Mouse (Mus musculus): Measurements from ENCODE around the gene Zfp672.

GRCm38 (mm10) chr11:58322824-58323569, 7.1 kb downstream of the Zfp672 start:
- TF ChIP-seq POLR2A (IDR thresholded peaks at IDR 0.05; ENCODE audit: control insufficient read depth, low read depth, low read length) (peak; percentile 97), CTCF (IDR thresholded peaks at IDR 0.05; ENCODE audit: control insufficient read depth, insufficient read depth, insufficient replicate concordance, low read depth, low read length) (no peak)

All from testis, adult 2 months (tissue).